Mouse (Mus musculus) kidney, adult 2 months (tissue): ENCODE measurements around the gene Higd1b.

Experiments
- CTCF ChIP-seq: fragments of 200-500 bp; conservative IDR thresholded peaks from 2 replicates; pipeline ENCODE4 v1.5.1; 2011; ENCODE audit warnings: low read depth, mild to moderate bottlenecking, control low read depth, low read length, moderate library complexity, mixed read lengths; ENCODE audit not compliant: insufficient read depth, insufficient read length
- POLR2A ChIP-seq: fragments of 200-500 bp; IDR thresholded peaks from one replicate; pipeline ENCODE4 v1.6.1; 2011; ENCODE audit warnings: low read depth, low read length, control low read depth

DNA sequence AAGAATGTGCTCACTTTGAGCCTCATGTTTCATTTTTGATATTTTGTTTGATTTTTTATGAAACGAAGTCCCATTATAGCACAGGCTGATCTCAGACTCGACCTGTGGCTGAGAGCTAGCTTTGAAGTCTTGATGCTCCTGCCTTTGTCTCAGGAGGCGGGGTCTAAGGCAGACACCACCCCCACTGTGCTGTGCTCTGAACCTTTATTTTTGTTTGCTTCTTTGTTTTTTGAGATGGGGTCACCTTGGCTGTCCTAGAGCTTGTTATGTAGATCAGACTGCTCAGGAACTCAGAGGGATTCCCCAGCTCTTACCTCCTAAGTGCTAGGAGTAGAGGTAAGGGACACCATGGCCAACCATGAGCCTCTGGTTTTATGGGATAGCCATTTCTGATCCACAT is 15.2 kb upstream of the Higd1b start:
- TF ChIP-seq CTCF (no peak), POLR2A (no peak)
